ENCODE assay signal across 9 mouse cellular contexts in the genomic region with DNA sequence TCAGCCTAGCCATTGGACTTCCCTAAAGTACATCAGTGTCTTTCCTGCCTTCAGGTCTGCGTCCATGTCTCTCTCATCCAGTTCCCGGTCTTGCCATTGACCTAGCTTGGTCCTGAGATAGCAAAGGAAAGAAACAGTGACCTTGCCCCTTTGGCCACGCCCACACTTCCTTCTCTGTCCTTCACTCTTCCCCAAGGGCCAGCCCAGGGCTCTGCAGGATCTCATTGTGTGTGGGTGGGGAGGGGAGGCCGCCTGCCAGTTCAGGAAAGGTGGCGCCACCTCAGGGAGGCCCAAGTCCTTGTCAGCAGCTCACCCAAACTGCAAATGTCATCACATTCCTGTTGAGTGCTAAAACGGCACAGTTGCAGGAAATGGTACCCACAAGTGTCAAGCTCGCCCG.
A peak's percentile ranks its signal among the peaks of the same experiment; 100 is the strongest.
DNase-seq lines count a peak whose midpoint lies in the region; ATAC-seq and TF ChIP-seq lines count a peak whose summit lies in the region.
"Had no signal": no experiment of that assay in that cellular context is flagged by ENCODE, and none has a peak within 500 bp of the region (broad histone marks: within the 10 kb centered on the region; RNA-seq: fewer than 3 reads in every experiment).

No protein-coding gene starts in this region.

- 39% methylated on average over 8 of the region's 8 CpGs for WGBS in liver, embryonic 11.5 days
- WGBS in midbrain, embryonic 16.5 days = 71% methylated on average over 8 of the region's 8 CpGs

- TF ChIP-seq CTCF in G1E (IDR thresholded peaks at IDR 0.05; ENCODE audit: low read depth, low read length) = no peak

- intact Hi-C loops in heart, postnatal 36 days (cut with DNase I) = no loop called here
- intact Hi-C loops in left cerebral cortex, postnatal 4 days (cut with DNase I) = no loop called here

- H3K36me3 ChIP-seq in G1E (replicated peaks) = no peaks in the 10 kb centered on the region
- no peaks in the 10 kb centered on the region for H3K36me3 ChIP-seq in liver, embryonic 11.5 days (ENCODE audit: control insufficient read depth, insufficient read depth, low read length)
- no peaks in the 10 kb centered on the region for H3K36me3 ChIP-seq in midbrain, embryonic 16.5 days (ENCODE audit: control insufficient read depth, insufficient read depth, low read length)

- ATAC-seq in G1E (ENCODE audit: extremely low read depth, insufficient number of reproducible peaks, low FRiP score, poor library complexity, severe bottlenecking) = 0 out of 2 replicates have a peak, but pooled peaks have one; percentile 23
- peak; percentile 68 for ATAC-seq in liver, embryonic 11.5 days (replicated peaks; ENCODE audit: low FRiP score)
- ATAC-seq in midbrain, embryonic 16.5 days = no peak

- peaks cover 28% of the 10 kb centered on the region for H3K4me1 ChIP-seq in G1E (ENCODE audit: insufficient read depth, low read depth, low read length)
- no peaks in the 10 kb centered on the region for H3K4me1 ChIP-seq in brown adipose tissue, adult 24 weeks (ENCODE audit: control insufficient read depth, insufficient read depth, insufficient read length, low read length)
- 0 out of 2 replicates have a peak, but pooled peaks cover 4% of the 10 kb centered on the region for H3K4me1 ChIP-seq in liver, embryonic 11.5 days (replicated peaks; ENCODE audit: control insufficient read depth, insufficient read depth, low read length)
- H3K4me1 ChIP-seq in midbrain, embryonic 16.5 days (ENCODE audit: control insufficient read depth, insufficient read depth, low read length) = no peaks in the 10 kb centered on the region

- H3K27ac ChIP-seq in brown adipose tissue, adult 24 weeks (replicated peaks; ENCODE audit: low read depth, low read length) = 0 out of 2 replicates have a peak overlapping the region, but pooled peaks have one; percentile 21
- no peak overlapping the region for H3K27ac ChIP-seq in liver, embryonic 11.5 days (ENCODE audit: low read depth, low read length)
- no peak overlapping the region for H3K27ac ChIP-seq in midbrain, embryonic 16.5 days (ENCODE audit: low read length)

- no peak overlapping the region for H3K4me3 ChIP-seq in G1E (ENCODE audit: low read depth, low read length)
- H3K4me3 ChIP-seq in brown adipose tissue, adult 24 weeks (ENCODE audit: insufficient read depth, low read depth, low read length) = no peak overlapping the region
- no peak overlapping the region for H3K4me3 ChIP-seq in liver, embryonic 11.5 days (ENCODE audit: low read depth, low read length)
- no peak overlapping the region for H3K4me3 ChIP-seq in midbrain, embryonic 16.5 days (ENCODE audit: low read depth, low read length)
- H3K4me3 ChIP-seq: myocyte had no signal

- H3K27me3 ChIP-seq in G1E (ENCODE audit: insufficient read depth, low read length) = peaks cover 15% of the 10 kb centered on the region
- H3K27me3 ChIP-seq in liver, embryonic 11.5 days (replicated peaks; ENCODE audit: control insufficient read depth, insufficient read depth, low read length) = no peaks in the 10 kb centered on the region
- H3K27me3 ChIP-seq in midbrain, embryonic 16.5 days (ENCODE audit: control insufficient read depth, insufficient read depth, low read depth, low read length) = no peaks in the 10 kb centered on the region

- no peak for DNase-seq in G1E (ENCODE audit: low spot score)
- DNase-seq in heart, postnatal 36 days = peak; percentile 48 to 52
- no peak for DNase-seq in liver, embryonic 11.5 days (ENCODE audit: low spot score)
- DNase-seq in urinary bladder, adult 2 months (ENCODE audit: low spot score) = no peak
- no peak for DNase-seq in left cerebral cortex, postnatal 4 days
- no peak for DNase-seq in right cerebral cortex, adult 2 months (ENCODE audit: low spot score in 2 of 2)

- H3K9ac ChIP-seq in liver, embryonic 11.5 days (ENCODE audit: low read depth, low read length) = no peak overlapping the region
- H3K9ac ChIP-seq in midbrain, embryonic 16.5 days (ENCODE audit: low read depth, low read length) = no peak overlapping the region

- no peaks in the 10 kb centered on the region for H3K9me3 ChIP-seq in G1E (replicated peaks)
- no peaks in the 10 kb centered on the region for H3K9me3 ChIP-seq in liver, embryonic 11.5 days (ENCODE audit: control insufficient read depth, low read length)
- no peaks in the 10 kb centered on the region for H3K9me3 ChIP-seq in midbrain, embryonic 16.5 days (replicated peaks; ENCODE audit: control insufficient read depth, low read length, poor library complexity, severe bottlenecking)

- H3K4me2 ChIP-seq in liver, embryonic 11.5 days = no peak overlapping the region
- no peak overlapping the region for H3K4me2 ChIP-seq in midbrain, embryonic 16.5 days (ENCODE audit: low read length)

Comparison
In these comparisons a context has a peak if more than half of its experiments do, and no peak if none do; other contexts are left out.
1. DNase-seq: peak in heart, postnatal 36 days (2 of 2); none in G1E (single experiment), liver, embryonic 11.5 days (single experiment), urinary bladder, adult 2 months (single experiment), left cerebral cortex, postnatal 4 days (single experiment) and right cerebral cortex, adult 2 months (0 of 2).